Mouse (Mus musculus) cortical plate, adult 2 months (tissue): ENCODE measurements around the gene Rpl39.

Source experiments
- CTCF ChIP-seq: fragments of 200-500 bp; IDR thresholded peaks from 2 replicates; pipeline ENCODE4 v1.5.1; 2011; ENCODE audit warnings: mild to moderate bottlenecking, control low read depth, low read length; ENCODE audit not compliant: insufficient read depth; ENCODE audit errors: extremely low read depth
- POLR2A ChIP-seq: fragments of 200-500 bp; IDR thresholded peaks from 2 replicates; pipeline ENCODE4 v1.6.1; 2011; ENCODE audit warnings: mild to moderate bottlenecking, low read length, control low read depth; ENCODE audit not compliant: insufficient read depth; ENCODE audit errors: extremely low read depth

DNA sequence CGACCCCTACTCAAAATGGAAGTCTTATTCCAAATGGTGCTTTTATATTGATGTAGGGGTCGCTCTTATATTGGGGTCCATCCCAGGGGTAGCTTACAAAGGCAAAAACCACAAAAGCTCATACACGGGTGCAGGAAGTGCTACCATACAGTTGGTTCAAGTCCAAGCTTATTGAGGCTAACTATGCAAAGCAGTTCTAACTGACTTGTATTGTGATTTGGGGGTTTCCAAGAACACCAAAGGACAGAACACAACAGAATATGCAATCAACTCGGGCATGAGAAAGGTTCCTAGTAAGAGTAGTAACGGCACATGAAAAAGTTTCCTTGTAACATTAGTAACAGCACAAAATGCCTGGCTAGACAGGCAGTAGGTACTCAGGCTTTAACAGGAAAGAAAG lies 35.0 kb upstream of the Rpl39 start:
- TF ChIP-seq CTCF (no peak), POLR2A (no peak)
